Mouse (Mus musculus) stomach, embryonic 15.5 days (tissue): ENCODE measurements around the gene Sdr42e1. TPM values are rescaled to one million over a fixed set of nuclear protein-coding genes. Genes with fewer than 3 reads are reported as not detected.

ENCODE experiments used
- ATAC-seq: fragments of 200-750 bp; cut with Nextera tagmentation; 2 replicates; pipeline ENCODE4 v1.8.0; 2017; ENCODE audit warnings: low read depth, moderate number of reproducible peaks, moderate TSS enrichment; ENCODE audit not compliant: insufficient read depth, low FRiP score
- H3K27ac ChIP-seq: fragments of 300-500 bp; sonication (generic); 2 replicates; pipeline ENCODE4 v1.5.1; 2015; ENCODE audit warnings: mild to moderate bottlenecking, inconsistent platforms
- H3K27me3 ChIP-seq: fragments of 300-500 bp; sonication (generic); replicated peaks from 2 replicates; pipeline ENCODE4 v1.6.1; 2015; ENCODE audit warnings: inconsistent platforms
- H3K36me3 ChIP-seq: fragments of 300-500 bp; sonication (generic); 2 replicates; pipeline ENCODE4 v1.6.1; 2015; ENCODE audit warnings: inconsistent platforms
- H3K4me1 ChIP-seq: fragments of 300-500 bp; sonication (generic); 2 replicates; pipeline ENCODE4 v1.6.1; 2015; ENCODE audit warnings: inconsistent platforms
- H3K4me2 ChIP-seq: fragments of 300-500 bp; sonication (generic); 2 replicates; pipeline ENCODE4 v1.6.1; 2015; ENCODE audit warnings: mild to moderate bottlenecking, inconsistent platforms
- H3K4me3 ChIP-seq: fragments of 300-500 bp; sonication (generic); replicated peaks from 2 replicates; pipeline ENCODE4 v1.5.1; 2015; ENCODE audit warnings: inconsistent platforms
- H3K9ac ChIP-seq: fragments of 300-500 bp; sonication (generic); 2 replicates; pipeline ENCODE4 v1.6.1; 2015; ENCODE audit warnings: inconsistent platforms
- H3K9me3 ChIP-seq: fragments of 300-500 bp; sonication (generic); 2 replicates; pipeline ENCODE4 v1.6.1; 2016; ENCODE audit warnings: inconsistent platforms
- WGBS: fragments of 180-500 bp; shearing (Covaris S2); methylation state at CpG from one replicate; pipeline ENCODE4 v1.1.7; 2015; 5-methylcytosine and 5-hydroxymethylcytosine counted together
- polyA plus RNA-seq: library from polyadenylated mRNA; unstranded; fragments of >200 nt; fragmentation: Nextera tagmentation; extraction: Ambion mirVana; gene quantifications from 2 replicates; pipeline ENCODE4 v1.2.1, GENCODE M21; 2015

Gene Sdr42e1
- polyA plus RNA-seq, 1 experiment from 2014 or later = 7.2 TPM

DNA sequence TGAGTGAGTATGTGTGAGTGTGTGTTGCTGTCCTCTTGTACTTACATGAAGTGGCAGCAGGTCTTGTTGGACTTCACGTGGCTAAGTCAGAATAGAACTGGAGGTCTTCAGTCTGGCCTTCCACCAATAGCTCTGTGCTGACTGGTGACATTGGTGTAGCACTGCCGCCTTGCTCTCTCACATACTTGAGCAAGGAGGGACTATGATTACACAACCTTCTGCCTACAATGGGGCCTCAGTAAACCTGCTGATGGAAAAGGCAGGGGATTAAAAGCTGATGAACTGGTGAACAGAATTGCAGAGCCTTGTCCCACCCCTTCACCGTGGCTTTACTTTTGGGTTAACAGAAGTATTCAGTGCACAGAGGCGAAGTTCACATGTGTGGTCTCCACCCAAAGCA, 18.6 kb upstream of the Sdr42e1 start:
- Histone ChIP-seq H3K36me3 (no peaks in the 10 kb centered on the region), H3K4me3 (no peak overlapping the region), H3K4me2 (no peak overlapping the region), H3K27ac (peak overlapping the region; percentile 70), H3K27me3 (no peaks in the 10 kb centered on the region), H3K9me3 (no peaks in the 10 kb centered on the region), H3K4me1 (no peaks in the 10 kb centered on the region), H3K9ac (no peak overlapping the region)
- ATAC-seq = peak; percentile 90
- 71% methylated on average over 4 of the region's 4 CpGs for WGBS

DNA sequence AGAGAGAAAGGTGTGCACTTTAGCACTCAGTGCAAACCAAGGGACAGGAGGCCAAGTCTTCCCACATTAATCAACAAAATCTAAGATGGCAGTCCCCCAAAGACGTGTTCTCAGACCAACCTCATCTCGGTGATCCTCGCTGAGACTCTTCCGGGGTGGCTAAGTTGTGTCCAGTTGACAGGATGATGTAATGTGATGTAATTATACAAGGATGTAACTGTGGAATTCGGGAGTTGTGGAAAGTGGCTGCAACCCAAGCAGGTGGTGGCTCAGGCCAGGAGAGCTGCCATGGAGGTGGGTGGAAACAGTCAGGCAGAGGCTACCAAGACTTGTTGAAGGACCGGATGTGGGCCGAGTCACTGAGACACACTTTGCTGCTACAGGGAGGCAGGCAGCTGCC, 14.4 kb upstream of the Sdr42e1 start:
- no peak for ATAC-seq
- no peaks in the 10 kb centered on the region for H3K27me3 ChIP-seq
- H3K36me3 ChIP-seq = no peaks in the 10 kb centered on the region
- H3K4me2 ChIP-seq = no peak overlapping the region
- no peaks in the 10 kb centered on the region for H3K9me3 ChIP-seq
- peaks cover 3% of the 10 kb centered on the region for H3K4me1 ChIP-seq
- H3K27ac ChIP-seq = no peak overlapping the region
- H3K4me3 ChIP-seq = no peak overlapping the region
- H3K9ac ChIP-seq = no peak overlapping the region
- WGBS = 74% methylated on average over 7 of the region's 7 CpGs

DNA sequence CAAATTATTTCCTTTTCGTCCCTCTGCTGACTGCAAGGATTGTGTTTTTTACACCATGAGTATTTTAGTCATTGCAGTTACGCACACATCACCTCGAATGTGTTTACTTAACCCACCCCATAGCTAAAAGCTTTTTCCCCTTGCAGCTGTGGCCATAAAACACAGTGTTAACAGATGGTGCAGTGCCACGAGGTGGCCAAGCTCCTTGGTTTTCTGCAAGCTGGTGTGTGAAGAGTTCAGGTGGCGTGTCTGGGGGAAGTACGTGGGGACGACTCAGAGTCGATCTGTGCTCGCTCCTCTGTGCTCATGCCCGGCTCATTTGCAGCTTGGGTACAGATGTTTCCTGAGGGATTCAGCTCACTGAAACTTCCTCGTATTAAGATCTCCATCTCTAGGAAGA, 11.0 kb upstream of the Sdr42e1 start:
- ATAC-seq = peak; percentile 43; the same call in 1 of the 2 replicates
- Histone ChIP-seq H3K27me3 (no peaks in the 10 kb centered on the region), H3K9ac (no peak overlapping the region), H3K36me3 (no peaks in the 10 kb centered on the region), H3K9me3 (no peaks in the 10 kb centered on the region), H3K4me3 (no peak overlapping the region), H3K4me2 (0 out of 2 replicates have a peak overlapping the region, but pooled peaks have one; percentile 8), H3K4me1 (peaks cover 3% of the 10 kb centered on the region), H3K27ac (no peak overlapping the region; the same call in 1 of the 2 replicates)
- WGBS = 22% methylated on average over 11 of the region's 11 CpGs

DNA sequence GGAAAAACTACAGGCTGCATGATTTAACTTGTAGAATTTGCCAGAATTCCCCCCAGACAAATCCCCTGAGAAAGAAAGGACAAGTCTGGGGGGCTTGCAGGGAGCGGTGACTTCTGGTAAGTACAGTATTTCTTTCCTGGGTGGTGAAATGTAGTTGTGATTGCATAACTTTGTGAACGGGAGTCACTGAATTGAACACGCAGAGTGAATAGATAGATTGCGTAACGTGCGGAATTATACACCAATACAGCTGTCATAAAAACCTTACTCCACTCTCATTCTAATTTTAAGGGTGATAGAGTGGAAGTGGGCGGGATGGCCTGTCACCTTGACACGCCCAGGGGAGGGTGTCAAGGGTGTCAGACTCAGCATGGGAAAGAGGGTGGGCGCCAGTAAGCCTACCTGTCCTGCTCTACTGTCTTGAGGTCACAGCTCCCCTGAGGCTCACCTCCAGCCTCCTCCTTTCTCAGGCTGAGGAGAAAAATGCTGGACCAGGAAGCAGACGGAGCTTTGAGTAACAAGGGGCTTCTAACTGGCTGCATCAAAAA, 10.5 kb upstream of the Sdr42e1 start:
- Histone ChIP-seq H3K36me3 (no peaks in the 10 kb centered on the region), H3K9ac (no peak overlapping the region), H3K4me1 (peaks cover 3% of the 10 kb centered on the region), H3K4me3 (no peak overlapping the region), H3K27ac (no peak overlapping the region; the same call in 1 of the 2 replicates), H3K27me3 (no peaks in the 10 kb centered on the region), H3K4me2 (0 out of 2 replicates have a peak overlapping the region, but pooled peaks have one; percentile 8), H3K9me3 (no peaks in the 10 kb centered on the region)
- 54% methylated on average over 10 of the region's 10 CpGs for WGBS
- ATAC-seq = peak; percentile 27

DNA sequence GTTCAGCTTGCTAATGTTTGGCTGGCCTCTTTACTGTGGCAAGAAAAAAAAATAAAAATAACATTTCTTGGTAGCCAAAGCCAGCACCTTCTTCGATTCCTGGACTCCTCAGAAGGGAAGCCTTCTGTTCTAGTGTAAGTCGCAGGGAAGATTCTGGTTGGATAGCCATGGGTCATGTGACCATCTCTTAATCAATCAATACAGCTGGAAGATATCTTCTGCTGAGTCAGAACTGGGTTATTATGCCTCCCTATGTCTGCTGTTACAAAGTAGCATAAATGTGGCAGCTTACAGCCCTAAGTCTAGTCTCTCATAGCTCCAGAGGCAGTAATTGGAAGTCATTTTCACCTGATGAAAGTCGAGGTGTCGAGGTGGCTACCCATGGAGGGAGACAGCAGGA, 5.2 kb upstream of the Sdr42e1 start:
- Histone ChIP-seq H3K27ac (no peak overlapping the region), H3K36me3 (no peaks in the 10 kb centered on the region), H3K4me1 (peaks cover under 1% of the 10 kb centered on the region; the same call in 1 of the 2 replicates), H3K4me2 (no peak overlapping the region), H3K9ac (no peak overlapping the region), H3K9me3 (no peaks in the 10 kb centered on the region), H3K27me3 (no peaks in the 10 kb centered on the region), H3K4me3 (no peak overlapping the region)
- WGBS = 72% methylated on average over 4 of the region's 4 CpGs
- no peak for ATAC-seq

- Histone ChIP-seq H3K9ac (no peak overlapping the region), H3K27ac (peak overlapping the region; percentile 16; the same call in 1 of the 2 replicates), H3K9me3 (no peaks in the 10 kb centered on the region), H3K4me1 (no peaks in the 10 kb centered on the region), H3K4me2 (no peak overlapping the region), H3K27me3 (no peaks in the 10 kb centered on the region), H3K36me3 (no peaks in the 10 kb centered on the region), H3K4me3 (no peak overlapping the region)
- WGBS = 31% methylated on average over 8 of the region's 8 CpGs
- ATAC-seq = no peak
Measured at GRCm38 (mm10) chr8:117677011-117677410, 3.5 kb upstream of the Sdr42e1 start.

DNA sequence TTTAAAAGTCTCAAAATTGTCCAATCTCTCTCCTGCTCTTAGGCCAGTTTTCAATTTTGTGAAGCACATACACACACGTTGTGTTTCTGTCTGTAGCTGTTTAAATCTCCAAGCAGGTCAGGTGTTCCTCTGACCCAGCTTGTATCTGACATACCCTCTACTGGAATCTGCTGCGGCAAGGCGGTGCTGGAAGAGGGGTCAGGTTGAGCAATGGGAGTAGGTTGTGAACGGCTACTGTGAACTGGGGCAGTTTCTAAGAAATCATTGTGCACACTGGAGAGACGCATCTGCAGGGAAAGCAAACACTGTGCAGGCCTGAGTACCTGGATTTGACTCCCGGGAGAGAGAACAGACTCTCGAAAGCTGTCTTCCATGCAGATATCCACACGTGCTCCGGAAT, 3.0 kb upstream of the Sdr42e1 start:
- H3K36me3 ChIP-seq = no peaks in the 10 kb centered on the region
- peak; percentile 49; the same call in 1 of the 2 replicates for ATAC-seq
- H3K9ac ChIP-seq = no peak overlapping the region
- no peak overlapping the region for H3K4me2 ChIP-seq
- H3K4me3 ChIP-seq = no peak overlapping the region
- no peaks in the 10 kb centered on the region for H3K9me3 ChIP-seq
- H3K27ac ChIP-seq = peak overlapping the region; percentile 16; the same call in 1 of the 2 replicates
- 42% methylated on average over 9 of the region's 9 CpGs for WGBS
- no peaks in the 10 kb centered on the region for H3K4me1 ChIP-seq
- H3K27me3 ChIP-seq = no peaks in the 10 kb centered on the region

DNA sequence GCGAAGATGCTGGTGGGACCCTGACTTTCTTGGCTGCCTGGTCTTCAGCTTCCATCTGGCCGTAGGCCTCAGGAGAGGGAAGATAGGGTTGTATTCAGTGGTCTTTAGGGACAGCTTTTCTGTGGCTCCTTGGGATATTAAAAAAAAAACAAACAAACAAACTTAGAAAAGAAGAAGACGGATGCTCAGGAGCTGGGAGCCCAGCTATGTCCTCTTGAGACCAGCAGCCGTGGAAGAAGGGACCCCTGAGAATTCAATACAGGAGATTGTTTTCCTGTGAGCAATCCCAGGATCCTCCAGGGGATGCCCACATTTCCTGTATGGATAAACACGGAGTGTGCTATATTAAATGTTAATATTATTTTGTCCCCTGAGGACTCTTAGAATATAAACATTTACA, 1.7 kb upstream of the Sdr42e1 start:
- Histone ChIP-seq H3K36me3 (no peaks in the 10 kb centered on the region), H3K9ac (no peak overlapping the region), H3K27me3 (no peaks in the 10 kb centered on the region), H3K27ac (no peak overlapping the region), H3K4me2 (no peak overlapping the region), H3K9me3 (no peaks in the 10 kb centered on the region), H3K4me1 (no peaks in the 10 kb centered on the region), H3K4me3 (no peak overlapping the region)
- no peak for ATAC-seq
- WGBS = 67% methylated on average over 5 of the region's 5 CpGs

DNA sequence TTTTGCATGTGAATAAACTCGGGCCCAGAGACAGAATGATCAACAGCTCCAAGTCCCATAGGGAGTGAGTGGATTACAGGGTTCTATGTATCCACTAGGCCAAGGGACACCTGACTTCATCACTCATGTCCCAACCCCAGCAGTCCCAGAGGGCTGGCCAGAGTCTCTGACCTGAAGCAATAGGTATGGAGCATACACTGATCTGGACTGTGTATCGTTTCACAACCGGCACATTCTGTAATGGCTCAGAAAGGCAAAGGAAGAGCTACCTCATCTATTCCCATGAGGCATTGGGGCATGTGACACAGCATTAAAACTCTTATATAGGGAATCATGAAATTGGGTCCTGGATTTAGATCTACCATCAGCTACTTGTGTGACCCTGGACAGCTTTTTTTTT, 931 bp downstream of the Sdr42e1 start:
- H3K4me2 ChIP-seq = no peak overlapping the region
- WGBS = 81% methylated on average over 3 of the region's 3 CpGs

GRCm38 (mm10) chr8:117670461-117670860, 3.0 kb downstream of the Sdr42e1 start:
- ATAC-seq = no peak

More for the DNA sequence above, 931 bp downstream of the Sdr42e1 start:
- Histone ChIP-seq H3K36me3 (no peaks in the 10 kb centered on the region), H3K27ac (no peak overlapping the region), H3K9ac (no peak overlapping the region), H3K4me1 (no peaks in the 10 kb centered on the region), H3K9me3 (no peaks in the 10 kb centered on the region), H3K27me3 (no peaks in the 10 kb centered on the region), H3K4me3 (no peak overlapping the region)
- no peak for ATAC-seq

DNA sequence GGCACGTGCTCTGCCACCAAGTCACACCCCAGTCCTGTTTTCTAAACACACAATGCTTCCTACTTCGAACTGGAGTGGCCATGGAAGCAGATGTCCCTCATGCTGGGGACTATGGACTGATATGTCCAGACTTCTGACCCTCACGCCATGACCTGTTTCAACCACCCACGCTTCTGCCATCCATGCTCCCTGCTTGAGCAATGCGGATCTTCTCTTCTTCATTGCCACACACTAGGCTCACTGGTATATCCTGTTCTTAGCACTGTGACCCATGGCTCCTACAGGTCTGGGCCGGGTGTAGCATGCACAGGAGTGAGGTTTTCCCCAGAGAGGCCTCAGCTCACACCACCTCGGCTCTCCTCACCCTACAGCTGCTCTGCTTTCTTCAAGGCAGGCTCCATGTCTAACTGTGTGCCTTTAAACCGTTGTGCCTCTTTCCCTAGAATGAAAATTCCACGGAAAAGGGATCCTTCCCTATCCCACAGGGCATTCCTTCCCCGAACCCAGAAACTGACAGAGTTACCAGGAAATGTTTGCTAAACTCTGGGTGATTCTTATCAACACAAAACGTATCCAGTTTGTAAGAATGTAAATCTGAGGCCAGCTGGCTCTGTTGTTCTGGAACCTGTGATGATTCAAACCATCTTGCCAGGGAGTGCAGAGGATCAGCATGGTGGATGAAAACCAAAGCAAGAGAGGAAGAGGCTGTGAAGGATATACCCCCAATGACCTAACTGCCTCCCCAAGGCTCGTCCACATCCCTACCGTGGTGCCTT, 6.0 kb downstream of the Sdr42e1 start:
- Histone ChIP-seq H3K9me3 (no peaks in the 10 kb centered on the region), H3K9ac (no peak overlapping the region), H3K27me3 (no peaks in the 10 kb centered on the region), H3K36me3 (0 out of 2 replicates have a peak, but pooled peaks cover 9% of the 10 kb centered on the region), H3K27ac (no peak overlapping the region; the same call in 1 of the 2 replicates), H3K4me3 (no peak overlapping the region), H3K4me2 (no peak overlapping the region), H3K4me1 (no peaks in the 10 kb centered on the region)
- no peak for ATAC-seq
- WGBS = 64% methylated on average over 13 of the region's 13 CpGs

More at GRCm38 (mm10) chr8:117670461-117670860, 3.0 kb downstream of the Sdr42e1 start:
- Histone ChIP-seq H3K9ac (no peak overlapping the region), H3K4me2 (no peak overlapping the region), H3K4me3 (no peak overlapping the region), H3K27me3 (no peaks in the 10 kb centered on the region), H3K9me3 (no peaks in the 10 kb centered on the region), H3K4me1 (no peaks in the 10 kb centered on the region), H3K36me3 (no peaks in the 10 kb centered on the region), H3K27ac (no peak overlapping the region)
- 15% methylated on average over 11 of the region's 11 CpGs for WGBS

- no peaks in the 10 kb centered on the region for H3K27me3 ChIP-seq
- ATAC-seq = peak; percentile 61
- H3K4me3 ChIP-seq = 0 out of 2 replicates have a peak overlapping the region, but pooled peaks have one; percentile 9
- H3K36me3 ChIP-seq = 0 out of 2 replicates have a peak, but pooled peaks cover 9% of the 10 kb centered on the region
- peaks cover 12% of the 10 kb centered on the region for H3K4me1 ChIP-seq
- peak overlapping the region; percentile 37 for H3K4me2 ChIP-seq
- no peak overlapping the region; the same call in 1 of the 2 replicates for H3K27ac ChIP-seq
- 21% methylated on average over 11 of the region's 11 CpGs for WGBS
- no peaks in the 10 kb centered on the region for H3K9me3 ChIP-seq
- H3K9ac ChIP-seq = no peak overlapping the region
Measured at GRCm38 (mm10) chr8:117660358-117661031, 13.0 kb downstream of the Sdr42e1 start.
